Mouse (Mus musculus): Measurements from ENCODE around the gene Akap1. TPM values are rescaled to one million over a fixed set of nuclear protein-coding genes. Genes with fewer than 3 reads are reported as not detected.

The Akap1 gene
- total RNA-seq, 2 experiments from 2014 or later = 39.4 to 39.8 TPM

GRCm38 (mm10) chr11:88789893-88790292, 74.5 kb downstream of the Akap1 start:
- DNase-seq (ENCODE audit: low spot score in 2 of 2) = no peak

- DNase-seq (ENCODE audit: low spot score in 2 of 2) = no peak
Observed at GRCm38 (mm10) chr11:88786816-88787215, 77.6 kb downstream of the Akap1 start.

GRCm38 (mm10) chr11:88783525-88783924, 80.9 kb downstream of the Akap1 start:
- no peak for DNase-seq (ENCODE audit: low spot score in 2 of 2)

GRCm38 (mm10) chr11:88782531-88782930, 81.9 kb downstream of the Akap1 start:
- DNase-seq (ENCODE audit: low spot score in 2 of 2) = no peak

Other genes starting within 250 kb of the Akap1 start
- 100 to 1,000 TPM; 119 to 127 TPM for gene Msi2, start 146.1 kb downstream of the Akap1 start, total RNA-seq (2021)
- 10 to 100 TPM; 19.2 to 20.4 TPM for gene Scpep1, start 90.9 kb upstream of the Akap1 start, total RNA-seq (2021)
- not detected for gene Elobl, start 102.3 kb upstream of the Akap1 start, total RNA-seq (2021)
- gene Coil, start 105.7 kb upstream of the Akap1 start, total RNA-seq (2021) = 10 to 100 TPM; 20.6 to 22.1 TPM
- 1 to 10 TPM; 3.1 to 4.5 TPM for gene Trim25, start 134.8 kb upstream of the Akap1 start, total RNA-seq (2021)
- gene Dgke, start 202.3 kb upstream of the Akap1 start, total RNA-seq (2021) = 10 to 100 TPM; 54.2 to 55.2 TPM
- not detected for gene Gm525, start 209.3 kb upstream of the Akap1 start, total RNA-seq (2021)